Mouse (Mus musculus) heart, embryonic 12.5 days (tissue): ENCODE results near the gene Kdm4b. TPM values are rescaled to one million over a fixed set of nuclear protein-coding genes. Genes with fewer than 3 reads are reported as not detected.
A peak's percentile ranks its signal among the peaks of the same experiment; 100 is the strongest.

Experiments
- ATAC-seq: fragments of 200-750 bp; cut with Nextera tagmentation; 2 replicates; pipeline ENCODE4 v1.8.0; 2017; ENCODE audit warnings: moderate TSS enrichment, moderate library complexity; ENCODE audit not compliant: insufficient number of reproducible peaks, low FRiP score
- H3K27ac ChIP-seq: fragments of 300-500 bp; sonication (generic); 2 replicates; pipeline ENCODE4 v1.5.1; 2016; ENCODE audit warnings: mild to moderate bottlenecking, moderate library complexity; ENCODE audit not compliant: poor library complexity, severe bottlenecking
- H3K27me3 ChIP-seq: fragments of 300-500 bp; sonication (generic); replicated peaks from 2 replicates; pipeline ENCODE4 v1.6.1; 2016; ENCODE audit warnings: mild to moderate bottlenecking, moderate library complexity
- H3K36me3 ChIP-seq: fragments of 300-500 bp; sonication (generic); 2 replicates; pipeline ENCODE4 v1.6.1; 2016; ENCODE audit warnings: mild to moderate bottlenecking, moderate library complexity
- H3K4me1 ChIP-seq: fragments of 300-500 bp; sonication (generic); replicated peaks from 2 replicates; pipeline ENCODE4 v1.6.1; 2016; ENCODE audit warnings: mild to moderate bottlenecking
- H3K4me2 ChIP-seq: fragments of 300-500 bp; sonication (generic); 2 replicates; pipeline ENCODE4 v1.6.1; 2016; ENCODE audit warnings: mild to moderate bottlenecking, moderate library complexity
- H3K4me3 ChIP-seq: fragments of 300-500 bp; sonication (generic); 2 replicates; pipeline ENCODE4 v1.5.1; 2016; ENCODE audit warnings: mild to moderate bottlenecking
- H3K9ac ChIP-seq: fragments of 300-500 bp; sonication (generic); 2 replicates; pipeline ENCODE4 v1.6.1; 2016; ENCODE audit warnings: mild to moderate bottlenecking, moderate library complexity
- H3K9me3 ChIP-seq: fragments of 300-500 bp; sonication (generic); replicated peaks from 2 replicates; pipeline ENCODE4 v1.6.1; 2016; ENCODE audit warnings: mild to moderate bottlenecking, moderate library complexity
- WGBS: fragments of 180-500 bp; shearing (Covaris S2); methylation state at CpG from one replicate; pipeline ENCODE4 v1.1.7; 2016; 5-methylcytosine and 5-hydroxymethylcytosine counted together
- polyA plus RNA-seq: library from polyadenylated mRNA; unstranded; fragments of >200 nt; fragmentation: Nextera tagmentation; extraction: Ambion mirVana; gene quantifications from 2 replicates; pipeline ENCODE4 v1.2.1, GENCODE M21; 2016

The Kdm4b gene
- polyA plus RNA-seq, 1 experiment from 2014 or later = 37.1 TPM

DNA sequence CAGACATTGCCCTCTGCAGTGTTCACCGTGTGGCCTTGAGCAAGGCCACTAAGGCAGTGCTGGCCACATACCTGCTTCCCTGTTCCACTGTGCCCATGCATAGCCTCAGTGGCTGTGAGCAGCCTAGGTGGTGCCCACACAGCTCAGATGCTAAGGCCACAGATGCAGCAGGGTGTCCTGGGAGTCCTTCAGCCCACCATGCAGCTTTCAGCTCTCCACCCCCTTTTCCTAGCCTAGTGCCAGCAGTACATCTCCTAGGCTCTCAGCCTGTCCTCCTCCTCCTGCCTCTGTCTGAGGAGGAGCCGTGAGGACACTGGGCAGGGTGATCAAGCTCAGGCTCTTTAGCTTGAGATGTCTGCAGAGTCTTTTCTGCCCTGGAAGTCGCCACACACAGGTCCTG lies 44.2 kb downstream of the Kdm4b start:
- Histone ChIP-seq H3K4me3 (no peak overlapping the region), H3K9me3 (no peaks in the 10 kb centered on the region), H3K36me3 (peaks cover 67% of the 10 kb centered on the region), H3K27me3 (no peaks in the 10 kb centered on the region), H3K27ac (no peak overlapping the region), H3K9ac (no peak overlapping the region), H3K4me1 (peaks cover 36% of the 10 kb centered on the region), H3K4me2 (no peak overlapping the region)
- no peak for ATAC-seq
- WGBS = 85% methylated on average over 3 of the region's 3 CpGs

DNA sequence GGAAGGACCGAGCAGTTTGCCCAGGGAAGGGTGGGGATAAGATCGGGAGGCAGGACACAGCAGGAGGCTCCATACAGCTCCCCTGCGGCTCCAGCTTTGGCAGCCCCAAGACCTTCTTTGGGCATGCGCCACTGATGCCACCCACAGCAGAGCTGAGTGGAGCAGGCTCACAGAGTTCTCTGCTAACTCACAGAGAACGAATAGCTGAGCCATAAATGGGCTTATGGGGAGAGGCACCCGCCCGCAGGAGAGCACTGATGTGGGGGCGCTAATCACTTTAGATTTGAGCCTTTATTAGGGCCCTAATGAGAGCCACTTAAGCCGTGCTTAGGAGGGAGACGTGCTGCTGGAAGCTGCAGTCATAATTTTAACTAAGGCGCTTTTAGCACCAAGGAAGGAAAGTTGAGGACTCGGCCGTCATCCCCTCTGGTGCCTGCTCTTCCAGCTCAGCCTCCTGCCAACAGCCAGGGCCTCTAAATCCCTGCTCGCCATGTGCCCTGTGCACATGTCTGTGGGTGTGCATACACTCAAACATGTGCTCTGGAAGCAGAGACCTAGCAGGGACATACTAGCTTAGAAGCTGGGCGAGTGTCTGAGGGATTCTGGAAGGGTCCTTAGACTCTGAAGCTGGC lies 45.3 kb downstream of the Kdm4b start:
- no peak for ATAC-seq
- H3K4me1 ChIP-seq = peaks cover 25% of the 10 kb centered on the region
- H3K27me3 ChIP-seq = no peaks in the 10 kb centered on the region
- no peak overlapping the region for H3K27ac ChIP-seq
- peaks cover 76% of the 10 kb centered on the region for H3K36me3 ChIP-seq
- no peaks in the 10 kb centered on the region for H3K9me3 ChIP-seq
- H3K4me2 ChIP-seq = no peak overlapping the region
- no peak overlapping the region for H3K4me3 ChIP-seq
- WGBS = 80% methylated on average over 15 of the region's 15 CpGs
- no peak overlapping the region for H3K9ac ChIP-seq

DNA sequence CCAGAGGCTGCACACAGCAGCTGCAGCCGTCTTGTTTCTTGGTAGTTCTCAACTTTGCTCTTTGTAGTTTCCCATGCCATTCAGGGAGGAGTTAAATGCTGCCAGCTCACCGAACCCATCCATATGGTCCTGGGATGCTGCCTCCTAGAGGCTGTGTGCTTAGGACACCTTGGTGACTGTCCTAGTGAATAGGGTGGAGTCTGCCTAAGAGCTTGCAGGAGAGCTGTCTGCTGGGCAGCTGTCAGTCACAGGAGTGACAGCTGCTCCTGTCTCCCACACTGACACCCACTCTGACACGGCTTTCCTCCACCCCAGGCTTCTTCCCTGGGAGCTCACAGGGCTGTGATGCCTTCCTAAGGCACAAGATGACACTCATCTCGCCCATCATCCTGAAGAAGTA lies 46.2 kb downstream of the Kdm4b start:
- Histone ChIP-seq H3K4me2 (no peak overlapping the region), H3K27me3 (no peaks in the 10 kb centered on the region), H3K4me1 (peaks cover 17% of the 10 kb centered on the region), H3K36me3 (peaks cover 86% of the 10 kb centered on the region), H3K9me3 (no peaks in the 10 kb centered on the region), H3K9ac (no peak overlapping the region), H3K4me3 (no peak overlapping the region), H3K27ac (no peak overlapping the region)
- 72% methylated on average over 4 of the region's 4 CpGs for WGBS
- no peak for ATAC-seq

DNA sequence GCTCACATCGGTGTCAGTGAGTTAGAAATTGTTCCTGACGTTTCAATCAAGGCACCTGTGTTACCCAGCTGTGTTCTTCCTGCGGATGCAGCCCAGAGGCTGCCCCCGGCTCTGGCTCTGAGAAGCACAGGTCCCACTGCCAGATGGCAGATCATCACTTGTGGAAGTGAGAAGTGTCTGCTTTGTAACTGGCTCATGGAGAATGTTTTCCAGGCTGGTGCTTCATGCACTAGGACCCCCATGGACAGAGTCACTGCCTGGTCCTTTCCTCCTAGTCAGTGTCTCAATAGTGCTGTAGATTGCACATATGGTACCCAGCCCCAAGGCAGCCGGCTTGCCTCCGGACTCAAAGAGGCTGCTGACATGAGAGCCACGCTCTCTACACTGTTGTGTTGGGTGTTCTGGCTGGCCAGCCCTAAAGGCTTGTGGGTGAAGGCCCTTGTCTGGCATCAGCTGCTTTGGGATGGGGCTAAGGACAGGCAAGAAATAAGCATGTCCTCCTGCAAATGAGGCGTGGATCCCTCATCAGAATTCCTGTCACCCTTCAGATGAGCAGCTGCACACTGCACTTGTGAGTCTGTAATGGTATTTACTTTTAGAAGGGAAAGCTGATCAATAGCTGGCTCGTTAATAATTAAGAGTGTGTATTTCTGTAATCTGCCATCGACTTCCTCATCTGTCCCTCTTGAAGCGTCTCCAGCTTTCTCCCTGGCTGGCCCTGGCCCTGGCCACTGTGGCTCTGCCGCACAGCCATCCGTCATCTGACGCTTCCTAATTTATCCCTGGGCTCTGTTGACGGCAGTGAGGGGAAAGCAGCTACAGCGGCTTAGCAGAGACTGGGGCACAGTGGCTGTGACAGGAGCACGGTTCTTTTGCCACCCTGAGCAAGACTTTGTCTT lies 47.5 kb downstream of the Kdm4b start:
- H3K27ac ChIP-seq = no peak overlapping the region
- no peaks in the 10 kb centered on the region for H3K27me3 ChIP-seq
- peaks cover 17% of the 10 kb centered on the region for H3K4me1 ChIP-seq
- peaks cover 88% of the 10 kb centered on the region for H3K36me3 ChIP-seq
- peak overlapping the region; percentile 12; the same call in 1 of the 2 replicates for H3K9ac ChIP-seq
- no peak for ATAC-seq
- WGBS = 69% methylated on average over 17 of the region's 17 CpGs
- H3K4me2 ChIP-seq = no peak overlapping the region
- no peaks in the 10 kb centered on the region for H3K9me3 ChIP-seq
- H3K4me3 ChIP-seq = no peak overlapping the region

DNA sequence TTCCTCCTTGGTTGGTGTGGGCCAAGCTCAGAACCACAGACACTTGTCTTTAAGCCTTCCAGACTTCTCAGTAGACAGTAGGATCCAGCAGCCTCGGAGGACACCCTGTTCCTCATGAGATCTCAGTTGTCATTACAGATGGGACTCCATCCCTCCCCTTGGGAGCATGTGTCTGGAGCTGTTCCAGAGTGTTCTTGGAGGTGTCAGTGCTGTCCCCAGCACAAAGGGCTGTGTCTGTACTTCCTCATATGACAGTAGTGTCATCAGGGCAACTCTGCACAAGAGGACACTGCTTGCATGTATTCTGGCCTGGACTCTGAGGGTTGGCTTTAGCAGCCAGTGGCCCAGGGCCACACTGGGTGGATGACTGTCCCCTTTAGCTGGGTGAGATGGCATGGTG lies 49.0 kb downstream of the Kdm4b start:
- no peak for ATAC-seq
- peaks cover 88% of the 10 kb centered on the region for H3K36me3 ChIP-seq

DNA sequence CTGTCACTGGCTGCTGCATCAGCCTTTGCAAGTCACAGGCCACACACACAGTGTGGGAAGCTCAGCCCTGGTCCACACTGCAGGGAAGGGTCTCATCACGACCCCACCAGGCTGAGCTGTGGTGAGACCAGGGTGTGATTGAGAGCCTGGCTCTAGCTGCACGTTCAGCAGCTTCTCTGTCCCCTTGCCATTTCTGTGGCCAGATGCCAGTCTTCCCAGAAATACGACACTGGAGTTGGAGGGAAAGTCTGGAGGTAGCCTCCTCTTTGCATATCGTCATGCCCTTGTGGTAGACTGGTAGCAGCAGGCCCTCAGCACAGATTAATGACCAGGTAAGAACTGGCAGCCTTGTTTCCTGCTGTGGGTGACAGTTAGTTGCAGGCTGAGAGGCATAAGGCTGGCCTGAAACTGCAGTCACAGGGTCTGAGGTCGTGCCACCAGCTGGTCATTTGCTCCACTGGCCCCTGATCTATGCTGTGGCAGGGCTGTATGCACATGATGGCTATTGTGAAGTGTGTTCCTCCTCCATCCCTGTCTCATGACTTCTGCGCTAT lies 53.5 kb downstream of the Kdm4b start:
- peaks cover 2% of the 10 kb centered on the region; the same call in 1 of the 2 replicates for H3K4me1 ChIP-seq
- no peak overlapping the region for H3K4me3 ChIP-seq
- WGBS = 81% methylated on average over 6 of the region's 6 CpGs
- no peak overlapping the region for H3K9ac ChIP-seq
- no peak for ATAC-seq
- H3K27me3 ChIP-seq = no peaks in the 10 kb centered on the region
- no peak overlapping the region for H3K27ac ChIP-seq
- no peak overlapping the region for H3K4me2 ChIP-seq
- peaks cover 91% of the 10 kb centered on the region for H3K36me3 ChIP-seq
- H3K9me3 ChIP-seq = no peaks in the 10 kb centered on the region

More for the DNA sequence above, 49.0 kb downstream of the Kdm4b start:
- no peak overlapping the region for H3K4me2 ChIP-seq
- no peaks in the 10 kb centered on the region for H3K27me3 ChIP-seq
- peaks cover 17% of the 10 kb centered on the region for H3K4me1 ChIP-seq
- no peak overlapping the region for H3K4me3 ChIP-seq
- 74% methylated on average over 1 of the region's 1 CpGs for WGBS
- H3K27ac ChIP-seq = no peak overlapping the region
- no peak overlapping the region for H3K9ac ChIP-seq
- no peaks in the 10 kb centered on the region for H3K9me3 ChIP-seq

DNA sequence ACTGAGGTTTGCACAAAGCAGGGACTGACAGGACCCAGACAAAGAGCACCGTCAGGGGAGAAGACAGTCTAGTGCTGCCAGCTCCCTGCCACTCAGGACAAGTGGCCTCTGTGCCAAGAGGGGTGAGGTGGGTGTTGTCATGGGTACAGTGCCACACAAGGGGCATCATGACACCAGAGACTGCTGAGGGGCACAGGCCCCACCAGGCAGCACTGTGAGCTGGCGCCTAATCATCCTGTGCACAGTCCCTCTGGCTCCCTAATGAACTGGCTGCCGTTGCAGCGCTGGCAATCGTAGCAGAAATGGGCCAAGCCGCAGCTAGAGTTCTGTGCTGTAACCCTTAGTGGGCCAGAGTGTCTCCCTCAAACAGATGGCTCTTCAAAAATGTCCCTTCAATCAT lies 54.4 kb downstream of the Kdm4b start:
- no peak overlapping the region for H3K4me3 ChIP-seq
- no peaks in the 10 kb centered on the region for H3K9me3 ChIP-seq
- H3K27ac ChIP-seq = no peak overlapping the region
- peaks cover 92% of the 10 kb centered on the region for H3K36me3 ChIP-seq
- WGBS = 87% methylated on average over 6 of the region's 6 CpGs
- H3K27me3 ChIP-seq = no peaks in the 10 kb centered on the region
- no peak overlapping the region for H3K4me2 ChIP-seq
- H3K4me1 ChIP-seq = no peaks in the 10 kb centered on the region
- H3K9ac ChIP-seq = no peak overlapping the region
- no peak for ATAC-seq

DNA sequence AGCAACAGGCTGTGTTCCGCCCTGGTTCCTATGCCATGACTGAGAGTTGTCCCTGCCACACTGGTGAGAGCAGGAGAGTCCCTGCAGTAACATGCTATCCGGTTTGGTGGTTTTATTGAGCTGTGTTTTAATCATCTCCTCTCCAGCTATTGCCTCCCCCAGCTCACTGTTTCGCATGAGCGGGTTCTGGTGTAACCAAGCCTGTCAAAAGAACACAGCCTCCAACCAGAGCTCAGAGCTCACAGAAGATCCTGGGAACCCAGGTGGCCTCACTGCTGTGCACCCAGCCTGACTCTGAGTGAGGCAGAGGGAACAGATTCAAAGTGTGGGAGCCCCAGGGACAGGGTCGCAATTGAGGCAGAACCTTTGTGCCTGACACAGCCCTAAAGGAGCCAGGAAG lies 55.3 kb downstream of the Kdm4b start:
- 89% methylated on average over 5 of the region's 5 CpGs for WGBS
- H3K27ac ChIP-seq = no peak overlapping the region
- H3K4me1 ChIP-seq = no peaks in the 10 kb centered on the region
- H3K27me3 ChIP-seq = no peaks in the 10 kb centered on the region
- H3K9ac ChIP-seq = no peak overlapping the region
- H3K4me2 ChIP-seq = no peak overlapping the region
- no peaks in the 10 kb centered on the region for H3K9me3 ChIP-seq
- H3K36me3 ChIP-seq = peaks cover 93% of the 10 kb centered on the region
- no peak for ATAC-seq
- H3K4me3 ChIP-seq = no peak overlapping the region

DNA sequence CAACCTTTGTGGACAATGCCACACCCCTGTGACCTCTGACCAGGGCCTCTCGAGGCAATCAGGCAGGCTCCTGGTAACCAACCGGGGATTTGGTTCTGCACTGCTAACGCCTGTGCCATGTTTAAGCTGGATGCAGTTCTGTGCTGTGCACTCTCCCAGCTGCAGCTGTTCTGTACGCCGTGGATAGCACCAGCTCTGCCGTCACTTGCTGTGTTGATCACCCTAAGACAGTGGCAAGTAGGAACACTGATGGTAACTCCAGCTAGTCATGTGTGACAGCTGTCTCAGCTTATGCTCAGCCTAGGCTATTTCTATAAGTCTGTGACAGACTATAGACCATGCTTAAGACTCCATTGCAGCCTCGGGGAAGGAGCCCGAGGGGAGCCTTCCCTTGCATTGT lies 57.1 kb downstream of the Kdm4b start:
- WGBS = 78% methylated on average over 8 of the region's 8 CpGs
- Histone ChIP-seq H3K27me3 (no peaks in the 10 kb centered on the region), H3K4me1 (no peaks in the 10 kb centered on the region), H3K4me3 (no peak overlapping the region), H3K9me3 (no peaks in the 10 kb centered on the region), H3K9ac (no peak overlapping the region), H3K27ac (no peak overlapping the region), H3K36me3 (peaks cover 92% of the 10 kb centered on the region), H3K4me2 (no peak overlapping the region)
- ATAC-seq = no peak

DNA sequence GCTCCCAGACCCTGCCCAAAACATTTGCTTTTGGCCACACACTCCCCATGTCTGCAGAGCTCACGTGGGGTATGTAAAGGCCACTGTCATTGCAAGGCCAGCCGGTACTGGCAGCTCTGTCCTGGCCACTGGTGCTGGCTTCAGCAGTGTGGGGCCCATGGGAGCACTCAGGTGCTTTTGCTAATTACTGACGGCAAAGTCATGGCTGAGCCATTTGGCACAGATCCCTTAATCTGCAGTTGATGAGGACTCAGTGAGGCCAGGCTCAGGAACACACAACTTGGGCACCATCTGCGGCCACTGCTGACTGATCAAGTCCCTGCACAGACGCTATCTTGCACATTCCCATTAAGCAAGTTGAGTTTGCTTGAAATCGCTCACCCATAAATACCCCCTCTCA lies 59.0 kb downstream of the Kdm4b start:
- Histone ChIP-seq H3K4me3 (no peak overlapping the region), H3K27me3 (no peaks in the 10 kb centered on the region), H3K27ac (no peak overlapping the region), H3K9ac (no peak overlapping the region), H3K36me3 (peaks cover 92% of the 10 kb centered on the region), H3K9me3 (no peaks in the 10 kb centered on the region), H3K4me2 (no peak overlapping the region), H3K4me1 (no peaks in the 10 kb centered on the region)
- WGBS = 86% methylated on average over 6 of the region's 6 CpGs
- ATAC-seq = no peak

DNA sequence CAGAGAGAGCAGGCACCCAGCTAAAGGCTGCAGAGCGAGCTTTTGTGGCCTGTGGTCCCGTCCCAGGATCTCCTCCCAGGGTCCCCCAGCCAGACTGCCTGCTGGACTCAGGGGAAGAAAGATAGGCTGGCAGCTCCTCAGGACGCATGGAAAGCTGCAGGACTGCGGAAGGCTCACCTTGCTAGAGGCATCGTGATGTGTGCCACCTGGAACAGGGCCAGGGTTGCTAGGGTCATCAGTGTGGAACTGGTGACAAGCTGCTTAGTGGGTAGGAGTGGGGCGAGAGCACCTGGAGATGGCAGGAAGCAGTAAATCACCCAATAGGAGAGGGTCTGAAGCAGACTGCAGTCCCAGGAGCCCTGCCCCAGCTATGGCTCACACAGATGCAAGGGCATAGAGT lies 61.8 kb downstream of the Kdm4b start:
- Histone ChIP-seq H3K4me2 (no peak overlapping the region), H3K4me3 (no peak overlapping the region), H3K4me1 (no peaks in the 10 kb centered on the region), H3K36me3 (peaks cover 94% of the 10 kb centered on the region), H3K27ac (no peak overlapping the region), H3K9me3 (no peaks in the 10 kb centered on the region), H3K9ac (no peak overlapping the region), H3K27me3 (no peaks in the 10 kb centered on the region)
- WGBS = 88% methylated on average over 6 of the region's 6 CpGs
- ATAC-seq = no peak
